Mouse (Mus musculus) neural tube, embryonic 13.5 days (tissue): ENCODE measurements around the gene Heatr6. TPM values are rescaled to one million over a fixed set of nuclear protein-coding genes. Genes with fewer than 3 reads are reported as not detected.
A peak's percentile ranks its signal among the peaks of the same experiment; 100 is the strongest.

Source experiments
- ATAC-seq: fragments of 200-750 bp; cut with Nextera tagmentation; 2 replicates; pipeline ENCODE4 v1.8.0; 2017; ENCODE audit warnings: low read depth, mild to moderate bottlenecking, moderate TSS enrichment, moderate library complexity
- H3K27ac ChIP-seq: fragments of 300-500 bp; sonication (generic); replicated peaks from 2 replicates; pipeline ENCODE4 v1.5.1; 2015; ENCODE audit warnings: moderate library complexity, mild to moderate bottlenecking, inconsistent platforms
- H3K27me3 ChIP-seq: fragments of 300-500 bp; sonication (generic); 2 replicates; pipeline ENCODE4 v1.6.1; 2015; ENCODE audit warnings: mild to moderate bottlenecking, inconsistent platforms
- H3K36me3 ChIP-seq: fragments of 300-500 bp; sonication (generic); 2 replicates; pipeline ENCODE4 v1.6.1; 2015; ENCODE audit warnings: mild to moderate bottlenecking, inconsistent platforms
- H3K4me1 ChIP-seq: fragments of 300-500 bp; sonication (generic); replicated peaks from 2 replicates; pipeline ENCODE4 v1.6.1; 2015; ENCODE audit warnings: inconsistent platforms
- H3K4me2 ChIP-seq: fragments of 300-500 bp; sonication (generic); 2 replicates; pipeline ENCODE4 v1.6.1; 2015; ENCODE audit warnings: inconsistent platforms, mild to moderate bottlenecking, moderate library complexity
- H3K4me3 ChIP-seq: fragments of 300-500 bp; sonication (generic); 2 replicates; pipeline ENCODE4 v1.5.1; 2015; ENCODE audit warnings: mild to moderate bottlenecking, inconsistent platforms
- H3K9ac ChIP-seq: fragments of 300-500 bp; sonication (generic); 2 replicates; pipeline ENCODE4 v1.6.1; 2015; ENCODE audit warnings: moderate library complexity, mild to moderate bottlenecking, inconsistent platforms
- H3K9me3 ChIP-seq: fragments of 300-500 bp; sonication (generic); 2 replicates; pipeline ENCODE4 v1.6.1; 2016; ENCODE audit warnings: inconsistent platforms
- WGBS: fragments of 180-500 bp; shearing (Covaris S2); methylation state at CpG from one replicate; pipeline ENCODE4 v1.1.7; 2015; 5-methylcytosine and 5-hydroxymethylcytosine counted together
- polyA plus RNA-seq: library from polyadenylated mRNA; unstranded; fragments of >200 nt; fragmentation: Nextera tagmentation; extraction: Ambion mirVana; gene quantifications from 2 replicates; pipeline ENCODE4 v1.2.1, GENCODE M21; 2015

Heatr6 gene
- polyA plus RNA-seq, 1 experiment from 2014 or later: 35.5 TPM

DNA sequence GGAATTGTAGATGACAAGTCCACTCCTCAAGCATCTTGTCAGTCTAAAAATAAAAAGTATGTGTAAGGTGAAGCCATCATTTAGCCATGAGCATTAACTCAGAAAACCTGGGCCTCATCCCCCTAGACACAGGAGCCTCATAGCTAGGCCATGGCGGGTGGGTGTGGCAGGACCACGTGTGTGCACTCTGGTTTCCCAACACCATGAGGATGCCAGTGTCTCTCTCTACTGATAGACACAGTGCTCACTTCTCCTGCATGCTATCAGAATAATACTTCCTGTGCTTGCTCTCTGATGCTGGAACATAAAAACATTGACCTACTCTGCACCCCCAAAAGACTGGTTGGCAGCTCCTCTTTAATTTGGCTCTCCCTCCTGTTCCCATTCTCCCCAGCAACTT, 17.6 kb upstream of the Heatr6 start:
- no peaks in the 10 kb centered on the region for H3K36me3 ChIP-seq
- H3K4me2 ChIP-seq: no peak overlapping the region
- H3K9ac ChIP-seq: no peak overlapping the region
- H3K27ac ChIP-seq: no peak overlapping the region
- ATAC-seq: no peak
- no peaks in the 10 kb centered on the region for H3K4me1 ChIP-seq
- no peaks in the 10 kb centered on the region for H3K9me3 ChIP-seq
- H3K27me3 ChIP-seq: no peaks in the 10 kb centered on the region; the same call in 1 of the 2 replicates
- WGBS: 79% methylated on average over 2 of the region's 2 CpGs
- no peak overlapping the region for H3K4me3 ChIP-seq

GRCm38 (mm10) chr11:83737109-83737558, 16.4 kb upstream of the Heatr6 start:
- 84% methylated on average over 3 of the region's 3 CpGs for WGBS

GRCm38 (mm10) chr11:83739241-83739640, 14.3 kb upstream of the Heatr6 start:
- Histone ChIP-seq H3K9me3 (no peaks in the 10 kb centered on the region), H3K27ac (no peak overlapping the region), H3K4me1 (no peaks in the 10 kb centered on the region), H3K9ac (no peak overlapping the region), H3K4me2 (no peak overlapping the region), H3K4me3 (no peak overlapping the region), H3K36me3 (no peaks in the 10 kb centered on the region), H3K27me3 (no peaks in the 10 kb centered on the region; the same call in 1 of the 2 replicates)
- no peak for ATAC-seq
- 30% methylated on average over 5 of the region's 5 CpGs for WGBS

More at GRCm38 (mm10) chr11:83737109-83737558, 16.4 kb upstream of the Heatr6 start:
- H3K9me3 ChIP-seq: no peaks in the 10 kb centered on the region
- no peak overlapping the region for H3K27ac ChIP-seq
- H3K4me1 ChIP-seq: no peaks in the 10 kb centered on the region
- no peaks in the 10 kb centered on the region; the same call in 1 of the 2 replicates for H3K27me3 ChIP-seq
- no peak overlapping the region for H3K9ac ChIP-seq
- H3K4me2 ChIP-seq: no peak overlapping the region
- ATAC-seq: no peak
- no peaks in the 10 kb centered on the region for H3K36me3 ChIP-seq
- H3K4me3 ChIP-seq: no peak overlapping the region

GRCm38 (mm10) chr11:83740443-83740991, 13.0 kb upstream of the Heatr6 start:
- ATAC-seq: no peak
- no peaks in the 10 kb centered on the region; the same call in 1 of the 2 replicates for H3K27me3 ChIP-seq
- no peak overlapping the region for H3K9ac ChIP-seq
- no peak overlapping the region for H3K4me3 ChIP-seq
- 86% methylated on average over 4 of the region's 4 CpGs for WGBS
- H3K4me2 ChIP-seq: no peak overlapping the region
- no peak overlapping the region for H3K27ac ChIP-seq
- H3K4me1 ChIP-seq: no peaks in the 10 kb centered on the region
- H3K36me3 ChIP-seq: no peaks in the 10 kb centered on the region
- H3K9me3 ChIP-seq: no peaks in the 10 kb centered on the region

GRCm38 (mm10) chr11:83741841-83742240, 11.7 kb upstream of the Heatr6 start:
- no peaks in the 10 kb centered on the region for H3K4me1 ChIP-seq
- no peak overlapping the region for H3K27ac ChIP-seq
- H3K36me3 ChIP-seq: no peaks in the 10 kb centered on the region
- WGBS: 82% methylated on average over 5 of the region's 5 CpGs
- peaks cover 7% of the 10 kb centered on the region; the same call in 1 of the 2 replicates for H3K27me3 ChIP-seq
- ATAC-seq: no peak
- no peak overlapping the region for H3K4me3 ChIP-seq
- H3K9me3 ChIP-seq: no peaks in the 10 kb centered on the region
- H3K9ac ChIP-seq: no peak overlapping the region
- no peak overlapping the region for H3K4me2 ChIP-seq

DNA sequence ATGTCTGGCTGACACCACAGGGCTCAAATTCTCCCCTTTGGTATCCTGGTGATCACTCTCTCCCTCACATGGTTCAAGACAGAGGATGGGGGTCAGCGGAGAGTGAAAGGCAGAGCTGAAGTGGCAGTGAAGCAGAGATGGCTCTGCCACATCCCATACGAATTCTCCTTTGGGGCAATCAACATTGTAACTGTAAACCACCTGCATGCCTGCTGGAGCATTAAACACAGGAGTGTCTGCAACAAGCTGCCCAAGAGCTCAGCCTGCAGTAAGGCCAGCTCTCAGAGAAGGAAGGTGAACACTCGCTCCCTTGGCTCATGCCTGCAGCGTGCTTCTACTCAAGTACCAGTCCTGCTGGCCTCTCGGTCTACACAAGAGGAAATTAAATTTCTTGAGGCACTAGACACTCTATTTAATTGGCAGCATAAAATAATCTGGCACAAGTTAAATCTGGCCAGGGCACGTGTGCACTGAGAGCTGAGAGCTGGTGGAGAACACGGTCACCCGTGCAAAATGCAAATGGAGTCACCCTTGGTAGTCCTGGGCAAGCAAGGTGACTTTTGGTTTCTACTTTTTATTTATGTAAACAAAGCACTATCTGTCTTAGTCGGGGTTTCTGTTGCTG, 10.7 kb upstream of the Heatr6 start:
- Histone ChIP-seq H3K4me1 (no peaks in the 10 kb centered on the region), H3K36me3 (no peaks in the 10 kb centered on the region), H3K27me3 (peaks cover 14% of the 10 kb centered on the region), H3K9me3 (no peaks in the 10 kb centered on the region), H3K27ac (no peak overlapping the region), H3K4me2 (no peak overlapping the region), H3K9ac (no peak overlapping the region), H3K4me3 (no peak overlapping the region)
- no peak for ATAC-seq
- 75% methylated on average over 9 of the region's 9 CpGs for WGBS

- no peak for ATAC-seq
- H3K9ac ChIP-seq: no peak overlapping the region
- H3K4me2 ChIP-seq: no peak overlapping the region
- H3K27me3 ChIP-seq: peaks cover 20% of the 10 kb centered on the region
- no peak overlapping the region for H3K4me3 ChIP-seq
- H3K36me3 ChIP-seq: no peaks in the 10 kb centered on the region
- H3K27ac ChIP-seq: no peak overlapping the region
- no peaks in the 10 kb centered on the region for H3K4me1 ChIP-seq
- H3K9me3 ChIP-seq: no peaks in the 10 kb centered on the region
- WGBS: 87% methylated on average over 3 of the region's 3 CpGs
These were observed 10.0 kb upstream of the Heatr6 start for GRCm38 (mm10) chr11:83743525-83743924.

- WGBS: 68% methylated on average over 4 of the region's 4 CpGs
- no peak for ATAC-seq
These were observed 7.3 kb upstream of the Heatr6 start for GRCm38 (mm10) chr11:83746152-83746551.

DNA sequence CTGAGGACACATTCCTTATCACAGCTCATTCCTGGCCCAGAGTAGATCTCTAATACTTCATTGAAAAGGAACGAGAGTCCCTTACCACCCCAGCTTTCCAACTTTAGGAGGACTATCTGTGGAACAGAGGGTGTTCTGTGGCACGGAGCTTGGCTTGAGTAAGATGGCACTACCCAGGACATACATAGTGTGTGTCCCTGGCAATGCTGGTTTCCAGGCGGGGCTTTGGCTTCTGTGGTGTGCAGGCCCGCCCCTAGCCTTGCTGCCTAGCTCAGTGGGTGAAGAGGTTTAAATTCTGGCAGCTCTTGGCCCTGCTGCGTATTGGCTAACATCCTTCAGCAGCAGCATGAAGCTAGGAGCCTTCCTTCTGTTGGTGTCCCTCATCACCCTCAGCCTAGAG, 6.8 kb upstream of the Heatr6 start, which contains the start of gene Wfdc21:
Wfdc21 (plus strand) TSS at position 260 of the 400 bp plus-strand sequence.
- WGBS: 82% methylated on average over 5 of the region's 5 CpGs
- H3K9me3 ChIP-seq: no peaks in the 10 kb centered on the region
- H3K27ac ChIP-seq: no peak within 1 kb of the TSS
- H3K9ac ChIP-seq: no peak within 1 kb of the TSS
- ATAC-seq: no peak
- H3K36me3 ChIP-seq: no peaks in the 10 kb centered on the region
- no peak within 1 kb of the TSS for H3K4me3 ChIP-seq
- peaks cover 34% of the 10 kb centered on the region for H3K27me3 ChIP-seq
- H3K4me2 ChIP-seq: no peak within 1 kb of the TSS
- no peaks in the 10 kb centered on the region for H3K4me1 ChIP-seq

More at GRCm38 (mm10) chr11:83746152-83746551, 7.3 kb upstream of the Heatr6 start:
- H3K27ac ChIP-seq: no peak overlapping the region
- H3K4me3 ChIP-seq: no peak overlapping the region
- H3K9me3 ChIP-seq: no peaks in the 10 kb centered on the region
- H3K4me2 ChIP-seq: no peak overlapping the region
- no peaks in the 10 kb centered on the region for H3K36me3 ChIP-seq
- no peak overlapping the region for H3K9ac ChIP-seq
- H3K4me1 ChIP-seq: no peaks in the 10 kb centered on the region
- H3K27me3 ChIP-seq: peaks cover 29% of the 10 kb centered on the region

DNA sequence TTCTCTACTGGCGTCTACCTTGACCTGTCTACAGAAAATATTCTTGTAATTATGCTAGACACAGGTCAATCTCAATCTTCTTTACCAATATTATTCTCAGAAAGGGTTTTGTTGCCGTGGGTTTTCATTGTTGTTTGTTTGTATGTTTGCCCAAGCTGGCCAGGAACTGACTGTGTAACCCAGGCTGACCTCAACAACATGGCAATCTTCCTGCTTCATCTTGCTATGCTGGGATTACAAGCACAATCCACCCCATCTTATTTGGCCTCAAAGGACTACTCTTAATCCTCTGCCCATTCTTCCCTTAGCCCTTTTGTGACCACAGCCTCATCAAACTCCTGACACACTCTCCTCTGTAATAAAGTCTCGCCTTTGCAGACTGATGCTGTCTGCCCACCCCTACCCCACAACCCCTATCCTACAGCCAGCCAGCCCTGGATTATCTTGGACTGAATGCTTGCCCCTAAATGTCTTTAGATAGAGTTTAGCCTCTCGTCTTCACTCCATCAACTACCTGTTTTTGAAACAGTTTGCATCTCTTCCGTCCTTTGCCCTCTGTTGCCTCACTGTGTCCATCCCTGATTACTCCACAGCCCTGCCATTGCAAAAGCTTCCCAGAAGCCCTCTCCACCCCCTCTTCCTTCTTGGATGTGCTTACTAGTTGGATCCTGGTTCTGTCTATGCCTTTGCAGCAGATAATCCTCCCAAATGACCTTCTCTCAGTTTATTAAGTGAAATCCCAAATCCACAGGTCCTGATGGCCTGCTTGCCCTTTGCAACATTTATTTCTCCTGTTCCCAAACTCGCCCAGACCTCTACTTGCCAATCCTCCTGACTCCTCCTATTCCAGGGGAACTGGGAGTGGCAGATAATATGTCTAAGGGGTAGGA, 5.9 kb upstream of the Heatr6 start:
- H3K4me3 ChIP-seq: no peak overlapping the region
- no peaks in the 10 kb centered on the region for H3K36me3 ChIP-seq
- H3K4me1 ChIP-seq: no peaks in the 10 kb centered on the region
- no peak overlapping the region for H3K9ac ChIP-seq
- WGBS: 70% methylated on average over 6 of the region's 6 CpGs
- H3K27ac ChIP-seq: no peak overlapping the region
- no peak overlapping the region for H3K4me2 ChIP-seq
- H3K9me3 ChIP-seq: no peaks in the 10 kb centered on the region
- peaks cover 43% of the 10 kb centered on the region for H3K27me3 ChIP-seq
- ATAC-seq: no peak

GRCm38 (mm10) chr11:83754227-83754626, 731 bp downstream of the Heatr6 start:
- Histone ChIP-seq H3K27ac (peak overlapping the region; percentile 92), H3K4me1 (peaks cover 24% of the 10 kb centered on the region), H3K4me2 (peak overlapping the region; percentile 79), H3K36me3 (peaks cover 36% of the 10 kb centered on the region), H3K9ac (peak overlapping the region; percentile 93), H3K9me3 (no peaks in the 10 kb centered on the region), H3K4me3 (peak overlapping the region; percentile 74), H3K27me3 (peaks cover 17% of the 10 kb centered on the region)
- peak; percentile 60 for ATAC-seq
- 11% methylated on average over 8 of the region's 8 CpGs for WGBS

DNA sequence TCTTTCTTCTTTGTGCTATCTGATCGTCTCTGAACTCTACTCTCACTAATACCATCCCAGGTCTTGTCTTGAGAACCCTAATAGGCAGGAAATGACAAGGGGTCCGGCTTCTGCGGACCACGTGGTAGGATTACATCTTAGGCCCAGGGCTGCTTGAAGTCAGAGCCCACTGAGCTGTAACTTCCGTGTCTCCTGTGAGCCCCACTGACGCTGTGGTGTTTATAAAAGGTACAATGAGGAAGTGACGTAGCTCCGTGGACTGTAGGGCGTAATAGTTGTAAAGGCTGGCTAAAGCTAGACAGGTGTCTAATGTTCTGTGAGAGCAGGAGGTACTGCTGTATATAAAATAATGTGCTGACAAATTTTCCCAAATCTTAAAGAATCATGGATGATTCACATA, 13.8 kb downstream of the Heatr6 start:
- Histone ChIP-seq H3K27ac (no peak overlapping the region), H3K4me1 (no peaks in the 10 kb centered on the region), H3K9ac (no peak overlapping the region), H3K4me2 (no peak overlapping the region), H3K27me3 (no peaks in the 10 kb centered on the region), H3K4me3 (no peak overlapping the region), H3K9me3 (0 out of 2 replicates have a peak, but pooled peaks cover 3% of the 10 kb centered on the region), H3K36me3 (peaks cover 98% of the 10 kb centered on the region)
- WGBS: 95% methylated on average over 9 of the region's 9 CpGs
- ATAC-seq: no peak
